Mouse (Mus musculus): ENCODE results near the gene Dlgap4. TPM values are rescaled to one million over a fixed set of nuclear protein-coding genes. Genes with fewer than 3 reads are reported as not detected.

Dlgap4 gene
- polyA plus RNA-seq, 1 experiment from 2014 or later: 70.0 TPM

DNA sequence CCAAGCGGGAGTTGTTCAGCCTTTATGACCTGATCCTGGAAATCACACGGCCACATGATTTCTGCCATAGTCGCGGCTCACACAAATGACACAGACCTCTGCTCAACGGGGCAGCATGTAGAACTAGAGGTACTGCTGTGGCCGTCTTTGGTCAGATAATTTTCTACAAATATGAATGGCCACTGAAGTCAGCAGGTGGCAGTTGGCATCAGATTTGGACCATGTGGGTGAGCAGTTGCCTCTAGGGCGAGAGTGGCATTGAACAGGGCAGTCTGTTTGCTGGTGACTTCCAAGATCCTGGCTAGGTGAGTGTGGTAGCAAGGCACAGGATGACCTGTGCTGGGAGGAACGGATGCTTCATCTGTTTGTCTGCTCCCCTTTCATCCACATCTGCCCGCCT lies 24.0 kb upstream of the Dlgap4 start:
- Histone ChIP-seq H3K4me1 (no peaks in the 10 kb centered on the region), H3K27ac (no peak overlapping the region), H3K9me3 (replicated peaks) (no peaks in the 10 kb centered on the region), H3K9ac (no peak overlapping the region), H3K36me3 (no peaks in the 10 kb centered on the region), H3K4me2 (no peak overlapping the region), H3K27me3 (no peaks in the 10 kb centered on the region), H3K4me3 (replicated peaks) (no peak overlapping the region)
- WGBS: 85% methylated on average over 9 of the region's 9 CpGs
- ATAC-seq (replicated peaks; ENCODE audit: low FRiP score): no peak

DNA sequence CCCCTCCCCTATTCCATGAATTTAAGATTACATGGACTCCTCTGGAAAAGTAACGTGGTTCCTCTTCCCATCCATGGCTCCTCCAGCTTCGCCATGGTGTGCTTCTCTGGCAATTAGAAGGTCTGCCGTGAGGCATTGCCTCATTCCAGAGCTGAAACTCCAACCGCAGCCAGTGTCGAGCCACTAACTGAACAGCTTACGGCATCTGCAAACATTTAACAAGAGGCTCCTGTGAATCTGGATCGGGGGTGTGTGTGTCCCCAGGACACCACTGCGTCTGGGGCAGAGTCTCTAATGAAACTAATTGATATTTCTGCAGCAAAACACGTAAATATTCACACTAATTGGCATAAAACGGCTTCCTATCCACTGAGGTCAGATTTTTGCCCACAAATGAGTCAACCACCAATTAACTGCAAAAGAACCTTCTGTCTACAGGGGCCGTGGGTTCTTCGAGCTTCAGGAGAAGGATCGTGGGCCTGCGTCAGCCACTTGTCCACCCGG lies 18.5 kb upstream of the Dlgap4 start:
- H3K4me1 ChIP-seq: no peaks in the 10 kb centered on the region
- no peak overlapping the region for H3K4me2 ChIP-seq
- no peaks in the 10 kb centered on the region for H3K27me3 ChIP-seq
- WGBS: 70% methylated on average over 15 of the region's 15 CpGs
- H3K36me3 ChIP-seq: no peaks in the 10 kb centered on the region
- H3K9me3 ChIP-seq (replicated peaks): no peaks in the 10 kb centered on the region
- ATAC-seq (replicated peaks; ENCODE audit: low FRiP score): no peak
- H3K4me3 ChIP-seq (replicated peaks): no peak overlapping the region
- no peak overlapping the region for H3K9ac ChIP-seq
- no peak overlapping the region for H3K27ac ChIP-seq

DNA sequence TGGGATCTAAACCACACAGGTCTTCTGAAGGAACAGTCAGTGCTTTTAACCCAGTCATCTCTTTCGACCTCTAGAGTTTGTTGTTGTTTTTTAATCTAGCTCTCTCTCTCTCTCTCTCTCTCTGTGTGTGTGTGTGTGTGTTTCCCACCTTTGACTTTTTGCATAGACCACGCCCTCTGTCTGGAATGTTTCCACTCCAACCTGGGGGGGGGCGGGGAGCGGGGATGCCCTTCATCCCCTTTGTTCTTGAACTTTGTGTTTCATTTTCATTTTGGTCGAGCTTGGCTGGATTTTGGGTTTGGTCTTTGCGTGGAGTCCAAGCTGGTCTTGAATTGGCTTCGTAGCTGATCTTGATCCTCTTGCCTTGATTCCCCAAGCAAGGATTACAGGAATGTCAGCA lies 10.9 kb upstream of the Dlgap4 start:
- 79% methylated on average over 7 of the region's 7 CpGs for WGBS
- Histone ChIP-seq H3K9me3 (replicated peaks) (no peaks in the 10 kb centered on the region), H3K27ac (no peak overlapping the region), H3K4me1 (no peaks in the 10 kb centered on the region), H3K27me3 (peaks cover 4% of the 10 kb centered on the region), H3K4me3 (replicated peaks) (no peak overlapping the region), H3K9ac (no peak overlapping the region), H3K4me2 (no peak overlapping the region), H3K36me3 (no peaks in the 10 kb centered on the region)
- no peak for ATAC-seq (replicated peaks; ENCODE audit: low FRiP score)

GRCm38 (mm10) chr2:156603671-156604070 lies 9.8 kb upstream of the Dlgap4 start:
- Histone ChIP-seq H3K27me3 (peaks cover 15% of the 10 kb centered on the region), H3K9me3 (replicated peaks) (no peaks in the 10 kb centered on the region), H3K4me1 (no peaks in the 10 kb centered on the region), H3K36me3 (no peaks in the 10 kb centered on the region), H3K4me3 (replicated peaks) (no peak overlapping the region), H3K4me2 (no peak overlapping the region), H3K27ac (no peak overlapping the region), H3K9ac (no peak overlapping the region)
- ATAC-seq (replicated peaks; ENCODE audit: low FRiP score): no peak
- 83% methylated on average over 9 of the region's 9 CpGs for WGBS

DNA sequence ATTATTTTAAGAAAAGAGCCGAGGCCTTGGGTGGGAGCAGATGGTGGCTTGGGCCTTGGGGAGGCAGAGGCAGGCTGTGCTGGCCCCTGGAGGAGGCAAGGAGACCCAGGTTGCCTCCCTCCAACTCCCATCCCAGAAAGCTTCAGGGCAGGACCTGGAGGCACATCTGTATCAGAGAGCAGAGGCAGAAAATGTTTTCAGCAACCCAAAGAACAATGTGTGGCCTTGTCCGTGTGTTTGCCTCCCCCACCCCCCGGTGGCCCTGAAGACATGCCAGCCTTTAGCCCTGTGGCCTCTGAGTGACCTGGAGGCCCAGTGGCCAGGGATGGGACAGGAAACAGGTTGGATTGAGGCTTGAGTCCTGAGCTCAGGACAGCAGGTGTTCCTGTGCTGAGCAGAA lies 8.4 kb upstream of the Dlgap4 start:
- WGBS: 55% methylated on average over 3 of the region's 3 CpGs
- no peaks in the 10 kb centered on the region for H3K36me3 ChIP-seq
- H3K4me2 ChIP-seq: no peak overlapping the region
- H3K27ac ChIP-seq: no peak overlapping the region
- H3K9ac ChIP-seq: no peak overlapping the region
- H3K4me1 ChIP-seq: no peaks in the 10 kb centered on the region
- no peak overlapping the region for H3K4me3 ChIP-seq (replicated peaks)
- H3K27me3 ChIP-seq: peaks cover 28% of the 10 kb centered on the region
- ATAC-seq (replicated peaks; ENCODE audit: low FRiP score): no peak
- H3K9me3 ChIP-seq (replicated peaks): no peaks in the 10 kb centered on the region

- no peak overlapping the region for H3K9ac ChIP-seq
- H3K9me3 ChIP-seq (replicated peaks): no peaks in the 10 kb centered on the region
- H3K4me2 ChIP-seq: no peak overlapping the region
- WGBS: 68% methylated on average over 5 of the region's 5 CpGs
- peaks cover 35% of the 10 kb centered on the region for H3K27me3 ChIP-seq
- no peaks in the 10 kb centered on the region for H3K36me3 ChIP-seq
- no peaks in the 10 kb centered on the region for H3K4me1 ChIP-seq
- H3K4me3 ChIP-seq (replicated peaks): no peak overlapping the region
- ATAC-seq (replicated peaks; ENCODE audit: low FRiP score): no peak
- H3K27ac ChIP-seq: no peak overlapping the region
Observed at GRCm38 (mm10) chr2:156605971-156606370, 7.5 kb upstream of the Dlgap4 start.

GRCm38 (mm10) chr2:156613081-156613540 lies 394 bp upstream of the Dlgap4 start:
- peak overlapping the region; percentile 66 for H3K4me3 ChIP-seq (replicated peaks)
- ATAC-seq (replicated peaks; ENCODE audit: low FRiP score): peak; percentile 38; the same call in 1 of the 2 replicates
- H3K27ac ChIP-seq: no peak overlapping the region
- H3K4me1 ChIP-seq: peaks cover 25% of the 10 kb centered on the region
- H3K27me3 ChIP-seq: peaks cover 97% of the 10 kb centered on the region
- H3K9ac ChIP-seq: peak overlapping the region; percentile 59
- H3K4me2 ChIP-seq: peak overlapping the region; percentile 99
- under 1% methylated on average over 33 of the region's 41 CpGs for WGBS
- no peaks in the 10 kb centered on the region for H3K9me3 ChIP-seq (replicated peaks)
- no peaks in the 10 kb centered on the region for H3K36me3 ChIP-seq

- peak overlapping the region; percentile 59; the same call in 1 of the 2 replicates for H3K9ac ChIP-seq
- H3K27ac ChIP-seq: no peak overlapping the region
- H3K4me2 ChIP-seq: peak overlapping the region; percentile 99
- no peaks in the 10 kb centered on the region for H3K9me3 ChIP-seq (replicated peaks)
- ATAC-seq (replicated peaks; ENCODE audit: low FRiP score): no peak
- peaks cover 25% of the 10 kb centered on the region for H3K4me1 ChIP-seq
- 1% methylated on average over 18 of the region's 18 CpGs for WGBS
- H3K4me3 ChIP-seq (replicated peaks): peak overlapping the region; percentile 66
- no peaks in the 10 kb centered on the region for H3K36me3 ChIP-seq
- peaks cover 99% of the 10 kb centered on the region for H3K27me3 ChIP-seq
Observed at GRCm38 (mm10) chr2:156614258-156614556, 702 bp downstream of the Dlgap4 start.

- Histone ChIP-seq H3K4me1 (peaks cover 25% of the 10 kb centered on the region), H3K4me3 (replicated peaks) (peak overlapping the region; percentile 66), H3K9ac (no peak overlapping the region), H3K4me2 (peak overlapping the region; percentile 99), H3K9me3 (replicated peaks) (no peaks in the 10 kb centered on the region), H3K36me3 (no peaks in the 10 kb centered on the region), H3K27ac (no peak overlapping the region), H3K27me3 (peaks cover 96% of the 10 kb centered on the region)
- WGBS: 8% methylated on average over 31 of the region's 31 CpGs
- no peak for ATAC-seq (replicated peaks; ENCODE audit: low FRiP score)
Observed at GRCm38 (mm10) chr2:156614661-156615654, 1.5 kb downstream of the Dlgap4 start.

DNA sequence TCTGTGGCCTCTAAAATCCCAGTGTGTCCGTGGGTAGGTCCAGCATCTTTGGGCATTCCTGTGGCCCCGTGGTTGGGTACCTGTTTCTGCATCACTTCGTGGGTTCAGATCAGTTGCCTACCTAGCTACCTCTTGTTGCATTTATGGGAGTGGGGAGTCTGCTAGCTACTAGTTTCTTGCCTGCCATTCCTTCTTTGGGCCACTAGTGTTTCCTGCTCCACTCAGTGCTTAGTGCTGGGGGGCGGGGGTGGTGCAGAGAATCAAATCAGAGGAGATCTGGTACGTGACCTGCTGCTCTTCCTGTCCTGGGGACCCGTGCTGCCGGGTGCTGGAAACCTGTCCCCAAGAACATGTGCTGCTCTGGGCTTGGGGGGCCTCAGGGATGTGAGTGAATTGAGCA lies 3.0 kb downstream of the Dlgap4 start:
- no peak for ATAC-seq (replicated peaks; ENCODE audit: low FRiP score)
- Histone ChIP-seq H3K4me1 (peaks cover 25% of the 10 kb centered on the region), H3K9ac (no peak overlapping the region), H3K36me3 (no peaks in the 10 kb centered on the region), H3K27ac (no peak overlapping the region), H3K27me3 (peaks cover 81% of the 10 kb centered on the region), H3K4me2 (no peak overlapping the region), H3K9me3 (replicated peaks) (no peaks in the 10 kb centered on the region), H3K4me3 (replicated peaks) (no peak overlapping the region)
- 71% methylated on average over 7 of the region's 7 CpGs for WGBS

DNA sequence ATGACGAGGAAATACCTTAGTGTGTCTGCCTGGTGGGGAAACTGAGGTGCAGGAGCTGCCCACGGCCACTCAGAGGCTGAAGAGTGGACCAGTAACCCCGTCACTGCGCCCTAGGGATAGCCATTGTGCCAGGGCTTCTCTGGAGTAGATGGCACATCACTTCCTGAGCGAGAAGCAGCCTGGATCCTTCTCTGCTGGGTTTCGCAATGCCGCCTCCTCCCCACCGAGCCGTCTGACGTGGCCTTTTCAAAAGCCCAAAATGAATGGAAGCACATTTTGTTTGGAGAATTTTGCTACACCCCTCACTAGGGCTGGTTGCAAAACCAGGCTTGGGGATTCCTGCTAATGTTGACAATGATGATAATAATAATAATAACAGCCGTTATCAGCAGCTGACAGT lies 4.0 kb downstream of the Dlgap4 start:
- H3K27me3 ChIP-seq: peaks cover 71% of the 10 kb centered on the region
- H3K4me1 ChIP-seq: peaks cover 25% of the 10 kb centered on the region
- H3K9me3 ChIP-seq (replicated peaks): no peaks in the 10 kb centered on the region
- no peak overlapping the region for H3K4me3 ChIP-seq (replicated peaks)
- no peak overlapping the region for H3K9ac ChIP-seq
- no peaks in the 10 kb centered on the region for H3K36me3 ChIP-seq
- no peak overlapping the region for H3K27ac ChIP-seq
- no peak overlapping the region for H3K4me2 ChIP-seq
- 51% methylated on average over 11 of the region's 11 CpGs for WGBS
- no peak for ATAC-seq (replicated peaks; ENCODE audit: low FRiP score)

- H3K36me3 ChIP-seq: no peaks in the 10 kb centered on the region
- WGBS: 83% methylated on average over 8 of the region's 8 CpGs
Observed at GRCm38 (mm10) chr2:156620874-156621273, 7.4 kb downstream of the Dlgap4 start.

More at GRCm38 (mm10) chr2:156620874-156621273, 7.4 kb downstream of the Dlgap4 start:
- no peak for ATAC-seq (replicated peaks; ENCODE audit: low FRiP score)
- Histone ChIP-seq H3K4me1 (no peaks in the 10 kb centered on the region), H3K27ac (no peak overlapping the region), H3K4me3 (replicated peaks) (no peak overlapping the region), H3K9ac (no peak overlapping the region), H3K27me3 (peaks cover 37% of the 10 kb centered on the region), H3K9me3 (replicated peaks) (no peaks in the 10 kb centered on the region), H3K4me2 (no peak overlapping the region)
